Comparison of ENCODE assay signal across 10 mouse cellular contexts in the genomic region with DNA sequence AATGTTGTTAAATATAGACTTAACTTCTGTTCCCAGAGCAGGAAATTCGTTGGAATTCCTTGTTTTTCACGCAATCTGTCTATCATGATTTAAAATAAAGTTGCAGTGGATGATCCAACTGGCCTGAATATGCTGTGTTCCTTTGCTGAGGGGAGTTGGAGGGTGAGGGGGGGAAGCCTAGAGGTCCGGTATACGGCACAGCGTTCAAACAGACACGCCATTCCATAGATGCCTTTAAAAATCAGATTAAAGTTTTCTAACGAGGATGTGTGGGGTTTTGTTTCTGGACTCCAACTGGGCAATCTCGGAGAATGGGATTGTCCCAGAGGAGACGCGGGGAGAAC. TPM values are rescaled to one million over a fixed set of nuclear protein-coding genes. Genes with fewer than 3 reads are reported as not detected.
DNase-seq lines count a peak whose midpoint lies in the region; ATAC-seq and TF ChIP-seq lines count a peak whose summit lies in the region.
"Had no signal": no experiment of that assay in that cellular context is flagged by ENCODE, and none has a peak within 500 bp of the region (broad histone marks: within the 10 kb centered on the region; RNA-seq: fewer than 3 reads in every experiment).

No protein-coding gene starts in this region.

- peaks cover 16% of the 10 kb centered on the region for H3K4me1 ChIP-seq in kidney, adult 2 months (ENCODE audit: control insufficient read depth, insufficient read depth, low read length)
- peaks cover 64% of the 10 kb centered on the region for H3K4me1 ChIP-seq in embryonic facial prominence, embryonic 10.5 days
- peaks cover 40% of the 10 kb centered on the region for H3K4me1 ChIP-seq in hindbrain, embryonic 14.5 days (replicated peaks; ENCODE audit: control insufficient read depth, insufficient read depth, low read length)
- H3K4me1 ChIP-seq in midbrain, postnatal 0 days (ENCODE audit: insufficient read depth, low read length), result peaks cover 8% of the 10 kb centered on the region; the same call in 1 of the 2 replicates

- no peak for ATAC-seq in hindbrain, embryonic 14.5 days (ENCODE audit: low FRiP score)
- no peak for ATAC-seq in midbrain, postnatal 0 days (ENCODE audit: low FRiP score)

- TF ChIP-seq CTCF in kidney, adult 2 months (conservative IDR thresholded peaks at IDR 0.05; ENCODE audit: insufficient read depth, insufficient read length, low read depth, low read length), result no peak
- TF ChIP-seq CTCF in midbrain, postnatal 0 days (IDR thresholded peaks at IDR 0.05), result no peak

- H3K4me3 ChIP-seq in kidney, adult 2 months (ENCODE audit: insufficient read depth, low read depth, low read length), result peak overlapping the region; percentile 55
- peak overlapping the region; percentile 80 for H3K4me3 ChIP-seq in embryonic facial prominence, embryonic 10.5 days
- H3K4me3 ChIP-seq in hindbrain, embryonic 14.5 days (replicated peaks; ENCODE audit: low read length), result peak overlapping the region; percentile 35; the same call in 1 of the 2 replicates
- no peak overlapping the region for H3K4me3 ChIP-seq in midbrain, postnatal 0 days (ENCODE audit: low read depth, low read length)

- H3K4me2 ChIP-seq in hindbrain, embryonic 14.5 days (replicated peaks), result peak overlapping the region; percentile 88
- H3K4me2 ChIP-seq in midbrain, postnatal 0 days (ENCODE audit: low read depth, low read length, poor library complexity, severe bottlenecking), result peak overlapping the region; percentile 21

- H3K36me3 ChIP-seq in kidney, adult 2 months (ENCODE audit: control insufficient read depth, insufficient read depth, low read length), result no peaks in the 10 kb centered on the region
- peaks cover 12% of the 10 kb centered on the region for H3K36me3 ChIP-seq in embryonic facial prominence, embryonic 10.5 days (replicated peaks)
- no peaks in the 10 kb centered on the region for H3K36me3 ChIP-seq in hindbrain, embryonic 14.5 days (replicated peaks; ENCODE audit: control insufficient read depth, insufficient read depth)
- H3K36me3 ChIP-seq in midbrain, postnatal 0 days (ENCODE audit: insufficient read depth, low read length), result no peaks in the 10 kb centered on the region
- H3K36me3 ChIP-seq: G1E had no signal

- H3K27ac ChIP-seq in kidney, adult 2 months (ENCODE audit: insufficient read depth, low read depth, low read length), result peak overlapping the region; percentile 80
- peak overlapping the region; percentile 95 for H3K27ac ChIP-seq in embryonic facial prominence, embryonic 10.5 days (replicated peaks)
- no peak overlapping the region for H3K27ac ChIP-seq in hindbrain, embryonic 14.5 days
- no peak overlapping the region for H3K27ac ChIP-seq in midbrain, postnatal 0 days (ENCODE audit: low read depth, low read length)

- H3K9ac ChIP-seq in hindbrain, embryonic 14.5 days, result no peak overlapping the region
- no peak overlapping the region for H3K9ac ChIP-seq in midbrain, postnatal 0 days (replicated peaks; ENCODE audit: low read length, poor library complexity, severe bottlenecking)

- DNase-seq in kidney, adult 2 months, result no peak
- DNase-seq in kidney, postnatal 10 days, result no peak
- no peak for DNase-seq in embryonic facial prominence, embryonic 10.5 days (ENCODE audit: low spot score)
- no peak for DNase-seq in hindbrain, embryonic 14.5 days (ENCODE audit: low spot score)
- no peak for DNase-seq in midbrain, postnatal 0 days (ENCODE audit: low spot score)
- DNase-seq in retina, postnatal 1 day, result no peak
- DNase-seq in gastrocnemius, postnatal 10 days, result no peak
- DNase-seq in adrenal gland, adult 8-10 months, result no peak
- DNase-seq: layer of hippocampus, adult 9-11 months had no signal

- WGBS in kidney, adult 2 months, result 76% methylated on average over 10 of the region's 10 CpGs
- WGBS in embryonic facial prominence, embryonic 10.5 days, result 1% methylated on average over 10 of the region's 10 CpGs
- 3% methylated on average over 10 of the region's 10 CpGs for WGBS in hindbrain, embryonic 14.5 days
- WGBS in midbrain, postnatal 0 days, result 19% methylated on average over 10 of the region's 10 CpGs

- TF ChIP-seq POLR2A in kidney, adult 2 months (IDR thresholded peaks at IDR 0.05; ENCODE audit: low read depth, low read length), result no peak

- no peaks in the 10 kb centered on the region for H3K27me3 ChIP-seq in kidney, adult 2 months (replicated peaks; ENCODE audit: control insufficient read depth, insufficient read depth, low read length)
- peaks cover 32% of the 10 kb centered on the region for H3K27me3 ChIP-seq in embryonic facial prominence, embryonic 10.5 days (replicated peaks; ENCODE audit: low read depth, poor library complexity, severe bottlenecking)
- peaks cover 67% of the 10 kb centered on the region for H3K27me3 ChIP-seq in hindbrain, embryonic 14.5 days (ENCODE audit: control insufficient read depth, insufficient read depth, low read length)
- H3K27me3 ChIP-seq in midbrain, postnatal 0 days (ENCODE audit: insufficient read depth, low read length), result peaks cover 14% of the 10 kb centered on the region; the same call in 1 of the 2 replicates

- no peaks in the 10 kb centered on the region for H3K9me3 ChIP-seq in embryonic facial prominence, embryonic 10.5 days
- no peaks in the 10 kb centered on the region for H3K9me3 ChIP-seq in hindbrain, embryonic 14.5 days (ENCODE audit: control insufficient read depth, low read length)
- H3K9me3 ChIP-seq in midbrain, postnatal 0 days (ENCODE audit: low read length), result no peaks in the 10 kb centered on the region

RNA-seq across cellular contexts. Expression of a gene that starts 2.2 kb away (rescaled TPM):
- 14.2 and 16.5 TPM in 2 replicates for polyA plus RNA-seq in kidney, adult 2 months (2012; rRNA removed)
- polyA plus RNA-seq in embryonic facial prominence, embryonic 10.5 days (2016; fragmentation: Nextera tagmentation; extraction: Ambion mirVana), result 40.2 and 42.2 TPM in 2 replicates
- polyA plus RNA-seq in hindbrain, embryonic 14.5 days (2014; fragmentation: Nextera tagmentation; extraction: Ambion mirVana), result 4.6 and 4.7 TPM in 2 replicates
- 3.8 and 4.9 TPM in 2 replicates for total RNA-seq in midbrain, postnatal 0 days (2014; rRNA removed)
- 5.3 and 5.6 TPM in 2 replicates for polyA plus RNA-seq in midbrain, postnatal 0 days (2015; fragmentation: Nextera tagmentation; extraction: Ambion mirVana)
- 10 to 100 TPM; 27.6 to 37.1 TPM for total RNA-seq in gastrocnemius, postnatal 10 days (2021)
- 10 to 100 TPM in 2 of 4 experiments, 1 to 10 TPM in 2; 7.9 to 16.9 (median 11.3) TPM for total RNA-seq in adrenal gland, adult 8-10 months (2022)
- total RNA-seq: G1E had no signal
- polyA plus RNA-seq: G1E had no signal

Comparison
In these comparisons a context has a peak if more than half of its experiments do, and no peak if none do; other contexts are left out.
1. H3K27ac ChIP-seq: peak in kidney, adult 2 months (single experiment) and embryonic facial prominence, embryonic 10.5 days (single experiment); none in hindbrain, embryonic 14.5 days (single experiment) and midbrain, postnatal 0 days (single experiment).